Mouse (Mus musculus) E14TG2a.4 (cell line): ENCODE measurements around the gene Ube2b.
A peak's percentile ranks its signal among the peaks of the same experiment; 100 is the strongest.

Experiments used
- H3K27me3 ChIP-seq: 2 replicates; pipeline ENCODE4 v1.6.1; 2014; ENCODE audit warnings: low read length, control low read depth; ENCODE audit not compliant: insufficient read depth
- H3K36me3 ChIP-seq: 2 replicates; pipeline ENCODE4 v1.6.1; 2014; ENCODE audit warnings: low read length, control low read depth; ENCODE audit not compliant: insufficient read depth
- H3K4me1 ChIP-seq: replicated peaks from 2 replicates; pipeline ENCODE4 v1.6.1; 2014; ENCODE audit warnings: low read depth, low read length, control low read depth
- H3K4me3 ChIP-seq: replicated peaks from 2 replicates; pipeline ENCODE4 v1.5.1; 2014; ENCODE audit warnings: mild to moderate bottlenecking, low read length
- H3K9me3 ChIP-seq: 2 replicates; pipeline ENCODE4 v1.6.1; 2014; ENCODE audit warnings: low read length, control low read depth
- CTCF ChIP-seq: conservative IDR thresholded peaks from 2 replicates; pipeline ENCODE4 v1.5.1; 2014; ENCODE audit warnings: low read length
- NANOG ChIP-seq: IDR thresholded peaks from 2 replicates; pipeline ENCODE4 v1.6.1; 2014; ENCODE audit warnings: borderline replicate concordance, low read length, mixed read lengths
- POU5F1 ChIP-seq: IDR thresholded peaks from 2 replicates; pipeline ENCODE4 v1.6.1; 2014; ENCODE audit warnings: low read length, borderline replicate concordance

Ube2b gene

GRCm38 (mm10) chr11:52000290-52000962 lies at the start of gene Ube2b:
Gene Ube2b, minus strand, starts transcription at chr11:52000762.
- no peak for TF ChIP-seq CTCF
- no peak for TF ChIP-seq POU5F1
- no peak for TF ChIP-seq NANOG

DNA sequence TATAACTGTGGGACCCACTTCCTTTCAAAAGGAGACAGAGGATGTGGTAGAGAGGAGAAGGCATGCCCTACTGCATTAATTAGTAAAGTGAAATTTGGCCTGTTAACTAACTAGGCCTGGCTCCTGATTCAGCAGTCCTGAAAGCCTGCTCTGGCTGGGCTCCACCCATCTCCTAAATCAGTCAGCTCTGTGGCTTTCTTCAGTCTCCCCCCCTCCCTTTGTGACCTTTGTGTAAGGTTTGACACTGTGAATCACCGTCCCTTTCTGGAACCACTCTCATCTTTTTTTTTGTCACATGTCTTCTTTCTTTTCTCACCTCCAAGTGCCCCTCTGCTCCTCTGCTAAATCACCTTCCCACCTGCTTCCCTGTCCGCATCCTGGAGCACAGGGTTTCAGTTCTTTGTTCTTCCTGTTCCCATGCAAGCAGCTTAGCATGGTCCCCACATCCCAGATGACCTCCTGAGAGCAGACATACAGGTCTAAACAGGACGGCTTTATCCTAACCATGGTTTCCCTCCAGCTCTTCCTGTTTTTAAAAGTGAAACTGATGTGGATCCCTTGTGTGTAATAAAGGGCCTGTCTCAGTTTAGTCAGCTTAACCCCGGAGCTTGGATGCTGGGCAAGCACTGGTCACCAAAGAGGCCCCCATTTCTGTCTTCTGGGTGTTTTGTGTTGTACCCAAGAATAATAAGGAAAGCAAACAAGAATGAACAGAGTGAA lies 46.0 kb upstream of the Ube2b start:
- Histone ChIP-seq H3K36me3 (no peaks in the 10 kb centered on the region), H3K27me3 (no peaks in the 10 kb centered on the region), H3K4me3 (no peak overlapping the region), H3K9me3 (no peaks in the 10 kb centered on the region), H3K4me1 (peaks cover 15% of the 10 kb centered on the region)
- TF ChIP-seq POU5F1 (no peak), NANOG (no peak), CTCF (no peak)

More at GRCm38 (mm10) chr11:52000290-52000962, at the start of gene Ube2b:
- Histone ChIP-seq H3K36me3 (peaks cover 36% of the 10 kb centered on the region), H3K4me3 (peak within 1 kb of the TSS; percentile 99), H3K4me1 (peaks cover 68% of the 10 kb centered on the region), H3K27me3 (no peaks in the 10 kb centered on the region), H3K9me3 (no peaks in the 10 kb centered on the region)

GRCm38 (mm10) chr11:52044156-52044555 lies 43.6 kb upstream of the Ube2b start:
- H3K4me1 ChIP-seq, result peaks cover 15% of the 10 kb centered on the region
- H3K27me3 ChIP-seq, result no peaks in the 10 kb centered on the region
- H3K36me3 ChIP-seq, result no peaks in the 10 kb centered on the region
- H3K4me3 ChIP-seq, result no peak overlapping the region
- no peaks in the 10 kb centered on the region for H3K9me3 ChIP-seq
- TF ChIP-seq CTCF (no peak), NANOG (no peak), POU5F1 (no peak)

- Histone ChIP-seq H3K9me3 (no peaks in the 10 kb centered on the region), H3K36me3 (no peaks in the 10 kb centered on the region), H3K27me3 (no peaks in the 10 kb centered on the region), H3K4me1 (peaks cover 15% of the 10 kb centered on the region), H3K4me3 (no peak overlapping the region)
- TF ChIP-seq POU5F1 (no peak), CTCF (no peak), NANOG (no peak)
Observed at GRCm38 (mm10) chr11:52043224-52043623, 42.7 kb upstream of the Ube2b start.

GRCm38 (mm10) chr11:52037659-52038058 lies 37.1 kb upstream of the Ube2b start:
- TF ChIP-seq POU5F1 (no peak), NANOG (no peak), CTCF (no peak)
- Histone ChIP-seq H3K27me3 (no peaks in the 10 kb centered on the region), H3K4me3 (no peak overlapping the region), H3K9me3 (no peaks in the 10 kb centered on the region), H3K36me3 (no peaks in the 10 kb centered on the region), H3K4me1 (peaks cover 1% of the 10 kb centered on the region)

DNA sequence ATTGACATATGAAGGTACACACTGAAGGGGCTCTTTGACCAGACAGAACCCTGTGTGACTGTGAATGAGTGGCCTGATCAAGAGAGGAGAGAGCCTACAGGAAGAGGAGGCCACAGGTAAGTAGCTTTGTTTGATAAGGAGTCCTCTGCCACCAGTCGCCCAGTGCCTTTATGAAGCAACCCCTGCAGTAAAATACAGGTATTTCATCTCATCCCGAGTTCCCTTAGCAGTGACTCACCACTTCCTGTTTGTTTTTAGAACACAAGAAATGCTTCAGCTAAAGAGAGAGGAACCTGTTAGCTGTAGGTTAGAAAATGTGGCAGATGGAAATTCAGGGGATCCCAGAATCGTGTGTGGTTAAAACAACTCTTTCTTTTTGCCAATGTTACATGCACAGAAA lies 35.3 kb upstream of the Ube2b start:
- H3K27me3 ChIP-seq, result no peaks in the 10 kb centered on the region
- no peak overlapping the region for H3K4me3 ChIP-seq
- no peak for TF ChIP-seq POU5F1
- no peak for TF ChIP-seq CTCF
- TF ChIP-seq NANOG, result no peak
- peaks cover 10% of the 10 kb centered on the region for H3K4me1 ChIP-seq
- H3K9me3 ChIP-seq, result no peaks in the 10 kb centered on the region
- no peaks in the 10 kb centered on the region for H3K36me3 ChIP-seq

DNA sequence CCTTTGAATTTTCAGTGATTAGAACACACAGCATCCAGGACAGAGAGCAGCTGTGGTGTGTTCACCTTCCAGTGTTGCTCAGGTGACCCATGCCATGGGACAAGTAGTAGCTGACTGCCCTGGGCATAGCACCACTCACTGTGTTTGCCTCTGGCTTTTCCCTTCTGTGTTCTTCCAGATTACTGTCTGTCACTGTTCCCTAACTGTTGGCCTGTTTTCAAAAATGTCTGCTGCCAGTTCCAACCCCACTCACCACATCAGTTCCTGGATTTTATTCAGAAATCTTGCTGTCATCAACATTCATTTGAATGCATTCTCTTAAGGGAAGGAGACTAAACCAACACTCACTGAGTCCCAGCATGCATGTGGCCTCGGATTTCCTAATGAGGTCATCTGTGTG lies 33.4 kb upstream of the Ube2b start:
- Histone ChIP-seq H3K27me3 (no peaks in the 10 kb centered on the region), H3K9me3 (no peaks in the 10 kb centered on the region), H3K4me1 (peaks cover 10% of the 10 kb centered on the region), H3K4me3 (no peak overlapping the region), H3K36me3 (no peaks in the 10 kb centered on the region)
- no peak for TF ChIP-seq CTCF
- no peak for TF ChIP-seq NANOG
- no peak for TF ChIP-seq POU5F1

DNA sequence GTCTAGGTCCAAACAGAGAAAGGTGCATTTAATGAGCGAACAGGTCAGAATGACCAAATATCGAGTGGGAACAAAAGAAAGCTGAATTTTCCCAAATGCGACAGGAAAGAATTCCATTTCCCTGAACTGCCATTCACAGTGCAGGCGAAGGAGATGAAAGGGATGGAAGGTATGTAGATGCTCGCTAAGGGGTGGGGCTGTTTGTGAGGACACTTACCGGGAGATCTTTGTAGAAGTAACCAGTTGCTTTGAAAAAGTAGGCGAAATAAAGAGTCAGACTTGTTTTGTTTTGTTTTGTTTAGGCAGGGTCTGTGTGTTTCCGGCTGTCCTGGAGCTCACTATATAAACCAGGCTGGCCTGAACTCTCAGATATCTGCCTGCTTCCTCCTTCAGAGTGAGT lies 31.8 kb upstream of the Ube2b start:
- no peak for TF ChIP-seq NANOG
- TF ChIP-seq CTCF, result no peak
- no peak for TF ChIP-seq POU5F1
- Histone ChIP-seq H3K9me3 (no peaks in the 10 kb centered on the region), H3K36me3 (no peaks in the 10 kb centered on the region), H3K4me3 (no peak overlapping the region), H3K4me1 (peaks cover 10% of the 10 kb centered on the region), H3K27me3 (no peaks in the 10 kb centered on the region)
